18 mouse cellular contexts compared by ENCODE assay signal in genomic region chr9:123508986-123509385, GRCm38 (mm10).
"Had no signal": no experiment of that assay in that cellular context is flagged by ENCODE, and none has a peak within 500 bp of the region (broad histone marks: within the 10 kb centered on the region; RNA-seq: fewer than 3 reads in every experiment).

No protein-coding gene starts in this region.

- H3K9ac ChIP-seq: liver, embryonic 13.5 days had no signal

- DNase-seq: kidney, adult 18-20 months; kidney, adult 9 months; kidney, postnatal 14 days; kidney, postnatal 4 days; liver, embryonic 13.5 days; lung, adult 2 months; lung, postnatal 14 days; lung, postnatal 4 days; midbrain, embryonic 14.5 days; right cerebral cortex, adult 18-20 months; right cerebral cortex, postnatal 14 days; right cerebral cortex, postnatal 4 days; spleen, adult 18-20 months; thymus, adult 18-20 months; thymus, postnatal 36 days had no signal

- H3K27ac ChIP-seq: liver, embryonic 13.5 days; stomach, postnatal 0 days had no signal

- H3K4me2 ChIP-seq: liver, embryonic 13.5 days; midbrain, embryonic 11.5 days had no signal

- H3K27me3 ChIP-seq: liver, embryonic 13.5 days had no signal

- H3K9me3 ChIP-seq: liver, embryonic 13.5 days had no signal

- H3K4me3 ChIP-seq: liver, embryonic 13.5 days; myocyte had no signal
